Mouse (Mus musculus): ENCODE results near the gene Hdac4. TPM values are rescaled to one million over a fixed set of nuclear protein-coding genes. Genes with fewer than 3 reads are reported as not detected.

Gene Hdac4
- polyA plus RNA-seq, 1 experiment from 2014 or later, result 21.2 TPM

- DNase-seq (ENCODE audit: low spot score) (no peak), ATAC-seq (ENCODE audit: low FRiP score) (no peak)
Measured at GRCm38 (mm10) chr1:92087821-92088220, 107.7 kb downstream of the Hdac4 start.

DNA sequence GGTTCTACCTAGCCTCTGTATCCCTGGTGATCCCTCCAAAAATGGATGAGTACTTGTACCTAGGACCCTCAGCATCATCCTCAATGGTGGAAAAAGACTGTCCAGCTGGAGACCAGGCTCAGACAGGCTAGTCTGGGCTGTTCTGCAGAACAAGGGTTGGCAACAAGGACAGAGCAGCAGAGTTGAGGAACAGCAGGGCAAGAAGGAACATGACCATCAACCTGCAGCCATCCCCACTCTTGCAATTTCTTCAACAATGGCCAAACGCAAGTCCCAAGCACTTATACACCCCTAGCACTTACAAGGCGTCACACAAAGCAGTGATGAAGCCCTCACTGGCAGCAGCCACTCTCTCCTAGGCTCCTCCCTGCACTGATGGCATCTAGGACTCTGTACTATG lies 108.2 kb downstream of the Hdac4 start:
- H3K9me3 ChIP-seq (ENCODE audit: control insufficient read depth, low read length), result no peaks in the 10 kb centered on the region
- WGBS, result 85% methylated on average over 2 of the region's 2 CpGs
- no peaks in the 10 kb centered on the region for H3K4me1 ChIP-seq (replicated peaks; ENCODE audit: control insufficient read depth, insufficient read depth, low read length)
- no peak overlapping the region for H3K4me2 ChIP-seq (replicated peaks; ENCODE audit: low read depth, low read length)
- no peak overlapping the region for H3K27ac ChIP-seq (ENCODE audit: low read depth, low read length)
- ATAC-seq (ENCODE audit: low FRiP score) (no peak), DNase-seq (ENCODE audit: low spot score) (no peak)
- no peak overlapping the region for H3K9ac ChIP-seq (ENCODE audit: low read depth, low read length)
- H3K36me3 ChIP-seq (ENCODE audit: control insufficient read depth, insufficient read depth, low read length), result no peaks in the 10 kb centered on the region
- no peak overlapping the region for H3K4me3 ChIP-seq (ENCODE audit: low read depth, low read length)
- no peaks in the 10 kb centered on the region for H3K27me3 ChIP-seq (ENCODE audit: control insufficient read depth, insufficient read depth, low read length)

More at GRCm38 (mm10) chr1:92087821-92088220, 107.7 kb downstream of the Hdac4 start:
- 74% methylated on average over 2 of the region's 2 CpGs for WGBS
- H3K36me3 ChIP-seq (ENCODE audit: control insufficient read depth, insufficient read depth, low read length), result no peaks in the 10 kb centered on the region
- H3K9ac ChIP-seq (ENCODE audit: low read depth, low read length), result no peak overlapping the region
- H3K27me3 ChIP-seq (ENCODE audit: control insufficient read depth, insufficient read depth, low read length), result no peaks in the 10 kb centered on the region
- no peaks in the 10 kb centered on the region for H3K9me3 ChIP-seq (ENCODE audit: control insufficient read depth, low read length)
- no peak overlapping the region for H3K4me2 ChIP-seq (replicated peaks; ENCODE audit: low read depth, low read length)
- H3K4me1 ChIP-seq (replicated peaks; ENCODE audit: control insufficient read depth, insufficient read depth, low read length), result no peaks in the 10 kb centered on the region
- H3K4me3 ChIP-seq (ENCODE audit: low read depth, low read length), result no peak overlapping the region
- H3K27ac ChIP-seq (ENCODE audit: low read depth, low read length), result no peak overlapping the region

- H3K4me1 ChIP-seq (replicated peaks; ENCODE audit: control insufficient read depth, insufficient read depth, low read length), result no peaks in the 10 kb centered on the region
- DNase-seq (ENCODE audit: low spot score) (no peak), ATAC-seq (ENCODE audit: low FRiP score) (no peak)
- 83% methylated on average over 4 of the region's 4 CpGs for WGBS
- no peaks in the 10 kb centered on the region for H3K27me3 ChIP-seq (ENCODE audit: control insufficient read depth, insufficient read depth, low read length)
- no peak overlapping the region for H3K4me3 ChIP-seq (ENCODE audit: low read depth, low read length)
- H3K9ac ChIP-seq (ENCODE audit: low read depth, low read length), result no peak overlapping the region
- no peaks in the 10 kb centered on the region for H3K36me3 ChIP-seq (ENCODE audit: control insufficient read depth, insufficient read depth, low read length)
- H3K9me3 ChIP-seq (ENCODE audit: control insufficient read depth, low read length), result no peaks in the 10 kb centered on the region
- H3K4me2 ChIP-seq (replicated peaks; ENCODE audit: low read depth, low read length), result no peak overlapping the region
- no peak overlapping the region for H3K27ac ChIP-seq (ENCODE audit: low read depth, low read length)
Measured at GRCm38 (mm10) chr1:92086841-92087240, 108.7 kb downstream of the Hdac4 start.

DNA sequence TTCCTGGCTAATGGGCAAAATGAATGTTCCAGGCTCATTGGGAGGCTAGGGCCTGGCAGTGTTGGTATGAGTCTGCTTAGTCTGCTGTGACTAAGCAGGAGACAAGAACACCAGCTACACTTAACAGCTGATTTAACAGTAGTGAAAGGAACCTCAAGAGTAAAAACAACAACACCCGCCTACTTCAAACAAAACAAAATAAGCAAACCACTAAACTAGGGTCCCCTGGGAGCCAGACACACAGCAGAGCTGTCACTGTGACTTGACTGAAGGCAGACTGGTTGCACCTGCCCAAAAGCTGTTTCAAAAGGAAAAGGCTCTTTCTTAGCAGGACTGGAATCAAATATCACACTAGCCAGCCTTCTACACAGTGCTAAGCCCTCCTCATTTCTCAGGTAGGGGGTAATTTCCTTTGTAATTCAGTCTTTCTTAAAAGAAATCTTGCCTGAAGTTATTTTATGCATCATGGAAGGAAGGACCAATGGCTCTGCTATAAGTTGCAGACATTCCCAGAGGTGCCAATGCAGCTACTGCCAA lies 109.2 kb downstream of the Hdac4 start:
- no peaks in the 10 kb centered on the region for H3K9me3 ChIP-seq (ENCODE audit: control insufficient read depth, low read length)
- H3K36me3 ChIP-seq (ENCODE audit: control insufficient read depth, insufficient read depth, low read length), result no peaks in the 10 kb centered on the region
- no peaks in the 10 kb centered on the region for H3K4me1 ChIP-seq (replicated peaks; ENCODE audit: control insufficient read depth, insufficient read depth, low read length)
- ATAC-seq (ENCODE audit: low FRiP score) (no peak), DNase-seq (ENCODE audit: low spot score) (no peak)
- H3K27ac ChIP-seq (ENCODE audit: low read depth, low read length), result no peak overlapping the region
- 57% methylated on average over 1 of the region's 1 CpGs for whole genome bisulfite sequencing
- no peak overlapping the region for H3K4me2 ChIP-seq (replicated peaks; ENCODE audit: low read depth, low read length)
- H3K4me3 ChIP-seq (ENCODE audit: low read depth, low read length), result no peak overlapping the region
- no peak overlapping the region for H3K9ac ChIP-seq (ENCODE audit: low read depth, low read length)
- H3K27me3 ChIP-seq (ENCODE audit: control insufficient read depth, insufficient read depth, low read length), result no peaks in the 10 kb centered on the region

- no peaks in the 10 kb centered on the region for H3K4me1 ChIP-seq (replicated peaks; ENCODE audit: control insufficient read depth, insufficient read depth, low read length)
- no peak overlapping the region for H3K4me3 ChIP-seq (ENCODE audit: low read depth, low read length)
- no peak for DNase-seq (ENCODE audit: low spot score)
- H3K36me3 ChIP-seq (ENCODE audit: control insufficient read depth, insufficient read depth, low read length), result no peaks in the 10 kb centered on the region
- H3K27me3 ChIP-seq (ENCODE audit: control insufficient read depth, insufficient read depth, low read length), result no peaks in the 10 kb centered on the region
- no peak overlapping the region for H3K4me2 ChIP-seq (replicated peaks; ENCODE audit: low read depth, low read length)
- no peak overlapping the region for H3K27ac ChIP-seq (ENCODE audit: low read depth, low read length)
- H3K9ac ChIP-seq (ENCODE audit: low read depth, low read length), result no peak overlapping the region
- no peak for ATAC-seq (ENCODE audit: low FRiP score)
- WGBS, result 91% methylated on average over 2 of the region's 2 CpGs
- no peaks in the 10 kb centered on the region for H3K9me3 ChIP-seq (ENCODE audit: control insufficient read depth, low read length)
Measured at GRCm38 (mm10) chr1:92084738-92085137, 110.8 kb downstream of the Hdac4 start.

GRCm38 (mm10) chr1:92084004-92084403 lies 111.5 kb downstream of the Hdac4 start:
- Histone ChIP-seq H3K27ac (ENCODE audit: low read depth, low read length) (no peak overlapping the region), H3K4me3 (ENCODE audit: low read depth, low read length) (no peak overlapping the region), H3K4me1 (replicated peaks; ENCODE audit: control insufficient read depth, insufficient read depth, low read length) (no peaks in the 10 kb centered on the region), H3K9ac (ENCODE audit: low read depth, low read length) (no peak overlapping the region), H3K9me3 (ENCODE audit: control insufficient read depth, low read length) (no peaks in the 10 kb centered on the region), H3K36me3 (ENCODE audit: control insufficient read depth, insufficient read depth, low read length) (no peaks in the 10 kb centered on the region), H3K27me3 (ENCODE audit: control insufficient read depth, insufficient read depth, low read length) (no peaks in the 10 kb centered on the region), H3K4me2 (replicated peaks; ENCODE audit: low read depth, low read length) (no peak overlapping the region)
- no peak for DNase-seq (ENCODE audit: low spot score)
- no peak for ATAC-seq (ENCODE audit: low FRiP score)
- WGBS, result 89% methylated on average over 3 of the region's 3 CpGs

DNA sequence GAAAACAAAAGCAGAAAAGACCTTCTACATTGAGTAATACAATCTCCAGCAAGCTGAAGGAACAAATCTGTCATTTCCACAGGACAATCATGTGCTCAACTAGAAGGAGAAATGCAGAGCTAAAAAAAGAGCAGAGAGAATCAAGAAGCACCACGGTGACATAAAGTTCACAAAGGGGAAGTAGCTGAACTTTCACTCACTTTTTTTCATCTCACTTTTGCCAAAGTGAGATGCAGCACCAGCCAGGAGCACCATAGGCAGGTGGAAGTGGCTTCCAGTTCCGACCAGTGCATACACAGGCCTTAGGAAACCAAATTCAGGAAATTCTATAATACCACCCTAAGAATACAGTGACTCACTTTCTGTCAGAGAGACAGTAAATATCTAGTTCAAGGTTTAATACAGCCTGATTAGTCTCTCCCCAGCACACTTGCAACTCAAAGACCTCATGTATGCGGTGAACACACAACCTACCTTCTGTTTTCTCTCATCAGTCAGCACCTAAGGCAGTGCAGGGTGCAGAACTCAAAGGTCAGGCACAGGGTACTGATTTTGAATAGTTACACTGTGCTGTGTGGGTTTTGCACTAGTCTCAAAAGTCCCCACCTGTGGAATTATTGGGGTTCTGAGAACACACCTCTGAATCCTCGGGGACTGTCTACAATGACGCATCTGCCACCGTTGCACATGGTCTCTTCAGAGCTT lies 112.5 kb downstream of the Hdac4 start:
- 83% methylated on average over 6 of the region's 6 CpGs for WGBS
- Histone ChIP-seq H3K9me3 (ENCODE audit: control insufficient read depth, low read length) (no peaks in the 10 kb centered on the region), H3K9ac (ENCODE audit: low read depth, low read length) (no peak overlapping the region), H3K4me2 (replicated peaks; ENCODE audit: low read depth, low read length) (no peak overlapping the region), H3K27me3 (ENCODE audit: control insufficient read depth, insufficient read depth, low read length) (no peaks in the 10 kb centered on the region), H3K4me3 (ENCODE audit: low read depth, low read length) (no peak overlapping the region), H3K27ac (ENCODE audit: low read depth, low read length) (no peak overlapping the region), H3K4me1 (replicated peaks; ENCODE audit: control insufficient read depth, insufficient read depth, low read length) (no peaks in the 10 kb centered on the region), H3K36me3 (ENCODE audit: control insufficient read depth, insufficient read depth, low read length) (no peaks in the 10 kb centered on the region)
- no peak for ATAC-seq (ENCODE audit: low FRiP score)
- no peak for DNase-seq (ENCODE audit: low spot score)

DNA sequence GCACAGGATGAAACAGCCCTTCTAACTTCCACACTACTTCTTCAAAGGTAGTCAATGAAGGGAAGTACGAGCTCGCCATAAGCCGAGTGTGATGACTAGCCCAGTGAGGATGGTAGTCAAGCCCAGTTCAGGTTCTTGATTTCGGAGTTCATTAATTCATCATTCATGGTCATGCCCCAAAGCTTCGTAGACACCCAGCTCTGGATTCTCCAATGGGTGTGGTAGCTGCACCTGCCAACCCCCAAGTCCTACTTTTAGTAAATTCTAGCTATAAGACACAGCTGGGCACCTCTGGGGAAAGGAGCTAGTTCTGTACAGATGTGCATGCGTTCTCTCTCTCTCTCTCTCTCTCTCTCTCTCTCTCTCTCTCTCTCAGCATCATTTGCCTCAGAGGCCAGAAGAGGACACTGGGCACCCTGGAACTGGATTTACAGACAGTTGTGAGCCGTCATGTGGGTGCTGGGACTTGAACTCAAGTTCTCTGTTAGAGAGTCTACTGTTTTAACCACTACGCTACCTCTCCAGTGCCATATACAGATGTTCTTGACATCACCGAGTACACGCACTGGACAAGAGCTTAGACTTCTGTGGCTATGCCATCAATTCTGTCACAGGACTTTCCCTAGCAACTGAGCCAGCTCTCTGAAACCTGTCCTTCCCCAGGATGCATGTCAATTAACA lies 113.2 kb downstream of the Hdac4 start:
- 96% methylated on average over 10 of the region's 10 CpGs for WGBS

More for the DNA sequence above, 113.2 kb downstream of the Hdac4 start:
- H3K4me3 ChIP-seq (ENCODE audit: low read depth, low read length), result no peak overlapping the region
- no peak overlapping the region for H3K9ac ChIP-seq (ENCODE audit: low read depth, low read length)
- H3K9me3 ChIP-seq (ENCODE audit: control insufficient read depth, low read length), result no peaks in the 10 kb centered on the region
- no peaks in the 10 kb centered on the region for H3K27me3 ChIP-seq (ENCODE audit: control insufficient read depth, insufficient read depth, low read length)
- ATAC-seq (ENCODE audit: low FRiP score) (no peak), DNase-seq (ENCODE audit: low spot score) (no peak)
- no peak overlapping the region for H3K4me2 ChIP-seq (replicated peaks; ENCODE audit: low read depth, low read length)
- no peaks in the 10 kb centered on the region for H3K36me3 ChIP-seq (ENCODE audit: control insufficient read depth, insufficient read depth, low read length)
- no peak overlapping the region for H3K27ac ChIP-seq (ENCODE audit: low read depth, low read length)
- H3K4me1 ChIP-seq (replicated peaks; ENCODE audit: control insufficient read depth, insufficient read depth, low read length), result no peaks in the 10 kb centered on the region

Data from hindbrain, embryonic 11.5 days (tissue).